Mouse (Mus musculus) intestine, embryonic 16.5 days (tissue): ENCODE measurements around the gene Vasn. TPM values are rescaled to one million over a fixed set of nuclear protein-coding genes. Genes with fewer than 3 reads are reported as not detected.

Experiments used
- ATAC-seq: fragments of 200-750 bp; cut with Nextera tagmentation; 2 replicates; pipeline ENCODE4 v1.8.0; 2017; ENCODE audit warnings: moderate TSS enrichment, moderate library complexity
- H3K27ac ChIP-seq: fragments of 300-500 bp; sonication (generic); 2 replicates; pipeline ENCODE4 v1.5.1; 2014; ENCODE audit warnings: mild to moderate bottlenecking, low read length
- H3K27me3 ChIP-seq: fragments of 300-500 bp; sonication (generic); replicated peaks from 2 replicates; pipeline ENCODE4 v1.6.1; 2014; ENCODE audit warnings: low read length, control low read depth, mixed read lengths; ENCODE audit not compliant: control insufficient read depth, insufficient read depth
- H3K36me3 ChIP-seq: fragments of 300-500 bp; sonication (generic); 2 replicates; pipeline ENCODE4 v1.6.1; 2014; ENCODE audit warnings: low read length, control low read depth; ENCODE audit not compliant: control insufficient read depth, insufficient read depth
- H3K4me1 ChIP-seq: fragments of 300-500 bp; sonication (generic); 2 replicates; pipeline ENCODE4 v1.6.1; 2014; ENCODE audit warnings: low read length, control low read depth, mixed read lengths; ENCODE audit not compliant: control insufficient read depth, insufficient read depth
- H3K4me2 ChIP-seq: fragments of 300-500 bp; sonication (generic); 2 replicates; pipeline ENCODE4 v1.6.1; 2014; ENCODE audit warnings: low read depth, low read length, control low read depth
- H3K4me3 ChIP-seq: fragments of 300-500 bp; sonication (generic); 2 replicates; pipeline ENCODE4 v1.5.1; 2014; ENCODE audit warnings: mild to moderate bottlenecking, low read length
- H3K9ac ChIP-seq: fragments of 300-500 bp; sonication (generic); 2 replicates; pipeline ENCODE4 v1.6.1; 2014; ENCODE audit warnings: low read depth, low read length
- H3K9me3 ChIP-seq: fragments of 300-500 bp; sonication (generic); 2 replicates; pipeline ENCODE4 v1.6.1; 2016; ENCODE audit warnings: low read length, control low read depth; ENCODE audit not compliant: control insufficient read depth
- WGBS: fragments of 180-500 bp; shearing (Covaris S2); extraction: QIAGEN DNeasy Blood & Tissue Kit; methylation state at CpG from one replicate; pipeline ENCODE4 v1.1.7; 2014; 5-methylcytosine and 5-hydroxymethylcytosine counted together
- polyA plus RNA-seq: library from polyadenylated mRNA; unstranded; fragments of >200 nt; fragmentation: Nextera tagmentation; extraction: Ambion mirVana; gene quantifications from 2 replicates; pipeline ENCODE4 v1.2.1, GENCODE M21; 2015

The Vasn gene
- polyA plus RNA-seq, 1 experiment from 2014 or later = 13.5 TPM

GRCm38 (mm10) chr16:4635760-4636159 lies 4.0 kb upstream of the Vasn start:
- ATAC-seq = no peak
- H3K4me2 ChIP-seq = no peak overlapping the region
- peaks cover 6% of the 10 kb centered on the region; the same call in 1 of the 2 replicates for H3K36me3 ChIP-seq
- no peak overlapping the region for H3K27ac ChIP-seq
- no peak overlapping the region for H3K9ac ChIP-seq
- H3K27me3 ChIP-seq = no peaks in the 10 kb centered on the region
- 78% methylated on average over 4 of the region's 4 CpGs for WGBS
- H3K4me3 ChIP-seq = no peak overlapping the region
- peaks cover 7% of the 10 kb centered on the region for H3K4me1 ChIP-seq
- no peaks in the 10 kb centered on the region for H3K9me3 ChIP-seq

DNA sequence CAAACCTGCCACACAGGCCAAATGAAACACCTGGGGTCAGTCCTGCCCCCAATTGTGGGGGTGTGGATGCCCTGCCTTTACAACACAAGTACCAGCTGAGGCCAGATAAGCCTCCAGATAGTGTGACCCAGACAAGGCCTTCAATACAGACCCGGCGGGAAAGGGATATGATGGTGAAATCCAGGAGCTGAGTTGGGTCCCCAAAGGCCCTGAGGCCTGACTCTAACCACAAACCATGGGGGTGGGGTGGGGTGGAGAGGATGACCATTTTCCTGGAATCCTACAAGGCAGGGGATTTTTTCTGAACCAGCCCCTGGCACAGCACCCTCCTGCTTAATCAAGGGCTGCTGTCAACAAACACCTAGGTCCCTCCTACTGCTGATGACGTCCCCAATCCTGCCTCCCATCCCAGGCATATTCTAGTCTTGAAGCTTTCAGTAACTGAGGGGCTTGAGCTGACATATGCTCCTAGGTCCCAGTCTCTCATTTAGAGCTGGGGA lies 800 bp upstream of the Vasn start:
- Histone ChIP-seq H3K9me3 (no peaks in the 10 kb centered on the region), H3K4me3 (no peak overlapping the region), H3K9ac (no peak overlapping the region), H3K4me1 (peaks cover 37% of the 10 kb centered on the region), H3K27ac (no peak overlapping the region), H3K27me3 (no peaks in the 10 kb centered on the region), H3K4me2 (no peak overlapping the region), H3K36me3 (no peaks in the 10 kb centered on the region)
- no peak for ATAC-seq
- whole genome bisulfite sequencing = 85% methylated on average over 3 of the region's 3 CpGs

DNA sequence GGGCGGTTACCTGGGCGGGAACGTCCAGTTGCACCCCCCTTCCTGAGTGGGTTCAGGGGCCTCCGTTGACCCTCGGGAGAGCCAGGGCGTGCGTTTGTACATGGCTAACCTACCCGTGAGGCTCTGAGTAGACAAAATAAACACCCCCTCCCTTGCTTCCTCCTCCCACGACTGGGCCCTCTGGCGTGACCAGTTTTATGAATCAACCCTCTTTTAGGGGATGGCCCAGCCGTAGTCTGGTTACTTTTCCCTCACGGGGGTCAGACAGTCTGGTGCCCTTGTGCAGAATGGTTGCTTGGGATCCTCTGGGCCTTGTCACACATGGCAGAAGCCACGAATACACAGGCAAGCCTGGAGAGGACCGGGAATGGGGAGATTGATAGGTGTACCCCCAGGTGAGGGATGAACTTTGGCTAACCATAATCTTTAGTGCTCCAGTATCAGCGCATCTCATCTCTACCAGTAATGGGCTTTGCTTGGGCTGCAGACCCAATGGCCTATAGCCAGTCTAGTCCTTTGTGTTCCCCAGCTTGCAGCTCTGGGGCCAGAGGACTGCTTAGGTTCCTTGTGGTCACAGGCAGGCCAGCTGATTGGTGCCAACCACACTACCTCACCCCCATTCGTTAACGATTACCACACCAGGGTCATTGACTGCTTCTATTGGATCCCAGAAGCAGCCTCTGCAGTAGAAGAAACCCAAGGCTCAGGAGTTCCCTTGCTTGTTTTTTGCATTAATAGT lies 695 bp downstream of the Vasn start:
- Histone ChIP-seq H3K4me1 (peaks cover 43% of the 10 kb centered on the region), H3K4me3 (peak overlapping the region; percentile 83)

DNA sequence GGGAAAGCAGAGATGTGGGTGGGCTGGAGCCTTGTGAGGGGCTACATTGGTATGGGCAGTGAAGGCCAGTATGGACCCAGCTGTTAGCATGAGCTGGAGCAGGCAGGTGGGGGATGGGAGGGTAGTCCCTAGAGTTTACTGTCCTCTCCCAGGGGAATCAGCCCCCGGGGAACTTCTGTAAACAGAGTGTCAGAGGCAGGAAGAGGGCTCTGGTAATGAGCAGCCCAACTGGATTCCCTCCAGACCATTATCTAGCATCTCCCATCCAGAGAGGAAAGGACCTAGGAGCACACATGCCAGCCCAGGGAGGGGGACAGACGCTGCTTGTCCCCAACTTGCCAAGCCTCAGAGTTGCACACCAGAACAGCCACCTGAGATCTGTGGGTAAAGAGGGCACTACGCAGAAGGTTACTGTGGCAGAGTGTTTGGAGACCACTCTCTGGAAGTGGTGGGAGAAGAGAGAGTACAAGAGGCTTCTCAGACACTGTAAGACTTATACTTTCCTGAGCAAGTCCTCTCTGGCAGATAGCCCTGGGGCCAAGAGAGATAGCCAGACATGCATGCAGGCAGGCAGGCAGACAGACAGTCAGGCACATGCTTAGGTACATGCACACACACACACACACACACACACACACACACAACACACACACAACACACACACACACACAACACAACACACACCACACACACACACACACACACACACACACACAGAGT lies 1.5 kb downstream of the Vasn start:
- Histone ChIP-seq H3K4me3 (peak overlapping the region; percentile 83), H3K27me3 (no peaks in the 10 kb centered on the region), H3K27ac (peak overlapping the region; percentile 92), H3K36me3 (no peaks in the 10 kb centered on the region), H3K4me2 (peak overlapping the region; percentile 79), H3K4me1 (peaks cover 44% of the 10 kb centered on the region), H3K9me3 (no peaks in the 10 kb centered on the region), H3K9ac (peak overlapping the region; percentile 89)
- peak; percentile 2; the same call in 1 of the 2 replicates for ATAC-seq
- 23% methylated on average over 3 of the region's 3 CpGs for WGBS

More for the DNA sequence above, 695 bp downstream of the Vasn start:
- Histone ChIP-seq H3K27ac (peak overlapping the region; percentile 92), H3K9ac (peak overlapping the region; percentile 89), H3K27me3 (no peaks in the 10 kb centered on the region), H3K36me3 (no peaks in the 10 kb centered on the region), H3K9me3 (no peaks in the 10 kb centered on the region), H3K4me2 (peak overlapping the region; percentile 79)
- 2% methylated on average over 17 of the region's 17 CpGs for WGBS
- peak; percentile 72 for ATAC-seq

- Histone ChIP-seq H3K4me1 (peaks cover 53% of the 10 kb centered on the region), H3K4me2 (peak overlapping the region; percentile 79), H3K27ac (peak overlapping the region; percentile 92), H3K9ac (peak overlapping the region; percentile 51), H3K4me3 (peak overlapping the region; percentile 25), H3K27me3 (no peaks in the 10 kb centered on the region), H3K9me3 (no peaks in the 10 kb centered on the region), H3K36me3 (no peaks in the 10 kb centered on the region)
- peak; percentile 56 for ATAC-seq
- 12% methylated on average over 13 of the region's 13 CpGs for WGBS
Observed at GRCm38 (mm10) chr16:4642190-4642589, 2.4 kb downstream of the Vasn start.

GRCm38 (mm10) chr16:4642937-4643336 lies 3.2 kb downstream of the Vasn start:
- WGBS = 69% methylated on average over 6 of the region's 6 CpGs
- Histone ChIP-seq H3K4me1 (peaks cover 56% of the 10 kb centered on the region), H3K36me3 (no peaks in the 10 kb centered on the region), H3K4me3 (peak overlapping the region; percentile 25; the same call in 1 of the 2 replicates), H3K9ac (peak overlapping the region; percentile 51), H3K9me3 (no peaks in the 10 kb centered on the region), H3K27ac (peak overlapping the region; percentile 92), H3K4me2 (peak overlapping the region; percentile 79), H3K27me3 (no peaks in the 10 kb centered on the region)
- ATAC-seq = no peak

DNA sequence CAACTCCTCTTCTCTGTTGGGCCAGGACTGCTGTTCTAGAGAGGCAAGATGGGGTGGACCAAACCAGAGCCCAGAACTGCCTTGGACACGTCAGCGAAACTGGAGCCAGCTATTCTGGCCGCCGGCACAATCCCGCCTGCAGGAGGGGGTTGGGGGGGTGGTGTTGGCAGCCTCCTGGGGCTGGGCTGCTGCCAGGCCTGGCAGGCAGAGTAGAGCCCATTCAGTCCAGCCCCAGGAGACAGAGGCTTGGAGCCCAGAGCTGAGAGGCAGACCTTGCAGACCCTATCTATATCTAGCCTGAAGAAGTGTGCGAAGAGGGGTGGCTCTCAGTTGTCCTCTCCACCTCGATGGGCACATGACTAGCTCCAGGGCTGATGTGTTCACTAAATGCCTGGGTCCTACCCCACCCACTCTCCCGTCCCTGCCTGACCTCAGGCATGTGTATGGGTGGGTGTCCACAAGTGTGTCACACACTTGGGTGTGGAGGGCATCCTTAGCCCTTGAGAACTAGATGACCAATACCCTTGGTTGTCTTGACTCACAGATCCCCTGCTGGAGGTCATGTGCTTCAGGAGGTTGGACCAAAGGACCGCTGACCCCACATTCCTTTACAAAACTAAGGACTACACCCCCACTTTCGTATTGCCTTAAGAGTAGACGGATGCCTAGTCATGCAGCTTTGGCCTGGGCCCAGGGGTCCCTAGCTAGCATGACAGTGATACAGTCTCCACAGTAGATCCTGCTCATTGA lies 4.1 kb downstream of the Vasn start:
- Histone ChIP-seq H3K27ac (peak overlapping the region; percentile 25; the same call in 1 of the 2 replicates), H3K4me3 (no peak overlapping the region), H3K4me1 (peaks cover 56% of the 10 kb centered on the region), H3K27me3 (no peaks in the 10 kb centered on the region), H3K9me3 (no peaks in the 10 kb centered on the region), H3K9ac (peak overlapping the region; percentile 15; the same call in 1 of the 2 replicates), H3K4me2 (peak overlapping the region; percentile 79; the same call in 1 of the 2 replicates), H3K36me3 (0 out of 2 replicates have a peak, but pooled peaks cover 4% of the 10 kb centered on the region)
- no peak for ATAC-seq
- WGBS = 66% methylated on average over 11 of the region's 11 CpGs

DNA sequence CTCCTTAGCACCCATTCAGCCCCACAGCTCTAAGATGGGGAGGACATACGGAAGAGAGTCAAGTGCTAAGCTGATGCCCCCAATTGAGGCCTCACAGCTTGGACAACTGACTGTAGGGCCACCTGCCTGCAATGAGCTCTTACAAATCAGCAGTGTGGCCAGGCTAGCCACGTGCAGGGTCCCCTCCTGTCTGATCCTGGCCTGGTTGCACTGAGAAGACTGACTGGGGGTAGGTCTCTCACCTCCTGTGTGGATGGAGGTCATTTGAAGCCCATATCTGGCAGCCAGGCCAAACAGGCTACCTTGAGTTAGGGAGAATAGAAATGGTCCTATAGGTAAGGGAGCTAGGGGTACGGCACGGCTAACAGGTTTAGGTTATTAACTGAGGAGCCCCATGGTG lies 6.1 kb downstream of the Vasn start:
- no peak for ATAC-seq
- no peak overlapping the region for H3K9ac ChIP-seq
- H3K27ac ChIP-seq = no peak overlapping the region
- WGBS = 80% methylated on average over 4 of the region's 4 CpGs
- no peak overlapping the region for H3K4me2 ChIP-seq
- H3K4me1 ChIP-seq = peaks cover 47% of the 10 kb centered on the region
- H3K27me3 ChIP-seq = no peaks in the 10 kb centered on the region
- H3K4me3 ChIP-seq = no peak overlapping the region
- H3K9me3 ChIP-seq = no peaks in the 10 kb centered on the region
- H3K36me3 ChIP-seq = peaks cover 11% of the 10 kb centered on the region; the same call in 1 of the 2 replicates

DNA sequence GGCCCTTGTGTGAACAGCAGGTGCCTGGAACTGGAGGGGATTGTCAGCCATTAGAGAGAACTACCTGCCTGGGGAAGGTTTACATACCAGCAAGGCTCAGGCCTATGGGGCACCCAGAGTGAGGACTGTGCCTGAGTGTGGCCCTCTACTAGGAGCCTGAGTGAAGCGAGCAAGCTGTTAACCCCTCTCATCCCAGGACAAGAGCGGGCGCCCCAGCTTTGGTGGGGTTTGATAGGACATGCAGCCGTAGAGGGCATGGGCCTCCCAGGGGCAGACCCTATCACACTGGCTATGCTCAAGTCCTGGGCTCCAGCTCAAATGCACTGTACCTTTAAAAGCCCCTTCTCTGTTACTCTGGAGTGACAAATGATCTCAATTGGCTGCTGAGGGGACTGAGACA lies 7.1 kb downstream of the Vasn start:
- peak overlapping the region; percentile 35 for H3K9ac ChIP-seq
- 69% methylated on average over 4 of the region's 4 CpGs for WGBS
- no peaks in the 10 kb centered on the region for H3K9me3 ChIP-seq
- H3K4me2 ChIP-seq = no peak overlapping the region
- peaks cover 45% of the 10 kb centered on the region for H3K4me1 ChIP-seq
- no peak overlapping the region for H3K4me3 ChIP-seq
- 0 out of 2 replicates have a peak overlapping the region, but pooled peaks have one; percentile 9 for H3K27ac ChIP-seq
- H3K27me3 ChIP-seq = no peaks in the 10 kb centered on the region
- ATAC-seq = no peak
- peaks cover 16% of the 10 kb centered on the region; the same call in 1 of the 2 replicates for H3K36me3 ChIP-seq
